In the genomic region with DNA sequence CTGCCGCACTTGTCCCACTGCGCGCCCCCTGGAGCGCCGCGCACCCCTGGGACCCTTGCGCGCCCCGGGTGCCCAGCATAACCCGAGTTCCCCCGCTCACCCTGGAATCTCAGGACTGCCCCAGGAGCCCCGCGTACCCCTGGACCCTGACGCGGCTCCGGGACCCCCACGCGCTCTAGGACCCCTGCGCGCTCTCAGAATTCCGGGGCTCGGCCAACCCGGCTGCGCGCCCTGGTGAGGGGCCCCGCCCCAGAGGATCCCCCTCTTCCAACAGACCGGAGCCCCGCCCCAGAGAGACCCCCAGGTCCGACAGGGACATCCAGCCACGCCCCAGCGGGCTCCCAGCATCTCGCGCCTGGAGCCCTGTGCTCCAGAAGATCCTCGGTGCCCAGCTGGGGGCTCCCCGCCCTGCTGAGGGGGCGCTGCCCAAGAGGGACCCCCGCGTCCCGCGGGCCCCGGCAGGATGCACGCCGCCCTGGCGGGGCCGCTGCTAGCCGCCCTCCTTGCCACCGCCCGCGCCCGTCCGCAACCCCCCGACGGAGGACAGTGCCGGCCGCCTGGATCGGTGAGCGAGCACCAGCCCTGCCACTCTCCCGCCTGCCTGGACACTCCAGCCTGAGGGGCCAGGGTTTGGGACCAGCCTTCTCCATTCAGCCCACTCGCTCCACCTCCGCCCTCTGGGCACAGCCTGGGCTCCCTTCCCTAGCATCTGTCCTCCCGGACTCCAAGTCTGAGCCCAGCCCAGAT, we compare ENCODE assay signal across 8 mouse cellular contexts. TPM values are rescaled to one million over a fixed set of nuclear protein-coding genes. Genes with fewer than 3 reads are reported as not detected.
DNase-seq lines count a peak whose midpoint lies in the region; ATAC-seq and TF ChIP-seq lines count a peak whose summit lies in the region.

A gene (plus strand): TSS at position 370 of the 747 bp plus-strand sequence.

- 1% methylated on average over 61 of the region's 61 CpGs for WGBS in heart, embryonic 10.5 days
- under 1% methylated on average over 58 of the region's 61 CpGs for WGBS in midbrain, embryonic 13.5 days

- no peak for DNase-seq in left cerebral cortex, adult 2 months (ENCODE audit: extremely low spot score in 1 of 2, low spot score in 2 of 2)
- no peak for DNase-seq in left cerebral cortex, adult 11 months (ENCODE audit: low spot score)
- peak; percentile 14 for DNase-seq in adrenal gland, postnatal 25 days
- no peak for DNase-seq in heart, embryonic 10.5 days (ENCODE audit: low spot score)
- peak; percentile 48 for DNase-seq in kidney, adult 9 months
- DNase-seq in layer of hippocampus, adult 8-10 months (ENCODE audit: low spot score in 2 of 2): no peak
- DNase-seq in urinary bladder, adult 18-20 months (ENCODE audit: low spot score in 2 of 2): no peak

- H3K27ac ChIP-seq in left cerebral cortex, adult 2 months: peak within 1 kb of the TSS; percentile 83
- H3K27ac ChIP-seq in heart, embryonic 10.5 days: peak within 1 kb of the TSS; percentile 87
- peak within 1 kb of the TSS; percentile 62; the same call in 1 of the 2 replicates for H3K27ac ChIP-seq in midbrain, embryonic 13.5 days

- H3K4me1 ChIP-seq in heart, embryonic 10.5 days: peaks cover 29% of the 10 kb centered on the region
- H3K4me1 ChIP-seq in midbrain, embryonic 13.5 days (replicated peaks): peaks cover 36% of the 10 kb centered on the region

- no peaks in the 10 kb centered on the region for H3K36me3 ChIP-seq in heart, embryonic 10.5 days
- no peaks in the 10 kb centered on the region for H3K36me3 ChIP-seq in midbrain, embryonic 13.5 days

- TF ChIP-seq CTCF in left cerebral cortex, adult 2 months (IDR thresholded peaks at IDR 0.05): no peak

- intact Hi-C loops in left cerebral cortex, adult 2 months (cut with DNase I): loop anchor here (5.0 kb wide), 2 partner anchors 34 to 36 kb away; no protein-coding TSS in a partner anchor

- H3K27me3 ChIP-seq in heart, embryonic 10.5 days (ENCODE audit: insufficient read depth, poor library complexity, severe bottlenecking): peaks cover 92% of the 10 kb centered on the region
- H3K27me3 ChIP-seq in midbrain, embryonic 13.5 days: peaks cover 50% of the 10 kb centered on the region

- ATAC-seq in midbrain, embryonic 13.5 days: peak; percentile 68

- no peaks in the 10 kb centered on the region for H3K9me3 ChIP-seq in heart, embryonic 10.5 days
- no peaks in the 10 kb centered on the region for H3K9me3 ChIP-seq in midbrain, embryonic 13.5 days

- peak within 1 kb of the TSS; percentile 68 for H3K9ac ChIP-seq in midbrain, embryonic 13.5 days (replicated peaks)

- H3K4me3 ChIP-seq in left cerebral cortex, adult 2 months: peak within 1 kb of the TSS; percentile 58
- peak within 1 kb of the TSS; percentile 81 for H3K4me3 ChIP-seq in heart, embryonic 10.5 days
- peak within 1 kb of the TSS; percentile 78 for H3K4me3 ChIP-seq in midbrain, embryonic 13.5 days (replicated peaks)

- peak within 1 kb of the TSS; percentile 100 for H3K4me2 ChIP-seq in midbrain, embryonic 13.5 days (replicated peaks)

RNA-seq across cellular contexts. Expression of the gene that starts here (rescaled TPM):
- 1 to 10 TPM; 4.8 to 6.7 TPM for total RNA-seq in left cerebral cortex, adult 2 months (2021)
- 0.67 and 0.97 TPM in 2 replicates for total RNA-seq in adrenal gland, postnatal 25 days (2021)
- 0.65 and 2.2 TPM in 2 replicates for polyA plus RNA-seq in heart, embryonic 10.5 days (2016; fragmentation: Nextera tagmentation; extraction: Ambion mirVana)
- 0.61 and 0.83 TPM in 2 replicates for polyA plus RNA-seq in midbrain, embryonic 13.5 days (2015; fragmentation: Nextera tagmentation; extraction: Ambion mirVana)
- total RNA-seq in layer of hippocampus, adult 8-10 months (2022): 1 to 10 TPM; 1.8 to 2.1 (median 2.1) TPM

Comparison
In these comparisons a context has a peak if more than half of its experiments do, and no peak if none do; other contexts are left out.
1. Peak in DNase-seq in adrenal gland, postnatal 25 days; RNA of the gene not detected or under 1 TPM.
2. Peak in ATAC-seq, H3K4me3 ChIP-seq, H3K27ac ChIP-seq, H3K9ac ChIP-seq and H3K4me2 ChIP-seq in midbrain, embryonic 13.5 days; RNA of the gene not detected or under 1 TPM.